Mouse (Mus musculus) heart, adult 9 months (tissue): ENCODE measurements around the gene Hspb6.

Experiments used
- DNase-seq, 2 experiments: peaks; one replicate each; pipeline ENCODE4 v3.0.0; 2022; ENCODE audit warnings: low spot score in 2 of 2

Gene Hspb6

DNA sequence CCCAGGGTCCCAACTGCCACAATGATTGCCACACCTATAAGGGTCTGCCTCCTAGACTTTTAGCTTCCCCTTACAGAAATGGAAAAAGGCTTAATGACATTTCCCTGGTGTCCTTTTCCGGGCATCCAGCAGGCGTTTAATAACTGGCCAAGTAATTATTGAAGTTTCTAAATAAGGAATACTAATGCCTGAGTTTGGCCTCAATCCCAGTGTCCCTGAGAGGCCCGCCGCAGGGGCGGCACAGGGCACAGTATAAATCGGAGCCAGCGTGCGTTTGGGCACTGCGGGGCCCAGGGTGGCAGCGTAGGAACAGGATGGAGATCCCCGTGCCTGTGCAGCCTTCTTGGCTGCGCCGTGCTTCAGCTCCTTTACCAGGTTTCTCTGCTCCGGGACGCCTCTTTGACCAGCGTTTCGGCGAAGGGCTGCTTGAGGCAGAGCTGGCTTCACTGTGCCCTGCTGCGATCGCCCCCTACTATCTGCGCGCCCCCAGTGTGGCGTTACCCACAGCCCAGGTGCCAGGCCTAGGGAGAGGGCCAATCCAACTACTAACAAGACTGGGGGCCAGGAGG, 1.1 kb downstream of the Hspb6 start:
- peak; percentile 61 to 77 for DNase-seq

- no peak for DNase-seq
Measured at GRCm38 (mm10) chr7:30553810-30554584, 2.0 kb downstream of the Hspb6 start.

DNA sequence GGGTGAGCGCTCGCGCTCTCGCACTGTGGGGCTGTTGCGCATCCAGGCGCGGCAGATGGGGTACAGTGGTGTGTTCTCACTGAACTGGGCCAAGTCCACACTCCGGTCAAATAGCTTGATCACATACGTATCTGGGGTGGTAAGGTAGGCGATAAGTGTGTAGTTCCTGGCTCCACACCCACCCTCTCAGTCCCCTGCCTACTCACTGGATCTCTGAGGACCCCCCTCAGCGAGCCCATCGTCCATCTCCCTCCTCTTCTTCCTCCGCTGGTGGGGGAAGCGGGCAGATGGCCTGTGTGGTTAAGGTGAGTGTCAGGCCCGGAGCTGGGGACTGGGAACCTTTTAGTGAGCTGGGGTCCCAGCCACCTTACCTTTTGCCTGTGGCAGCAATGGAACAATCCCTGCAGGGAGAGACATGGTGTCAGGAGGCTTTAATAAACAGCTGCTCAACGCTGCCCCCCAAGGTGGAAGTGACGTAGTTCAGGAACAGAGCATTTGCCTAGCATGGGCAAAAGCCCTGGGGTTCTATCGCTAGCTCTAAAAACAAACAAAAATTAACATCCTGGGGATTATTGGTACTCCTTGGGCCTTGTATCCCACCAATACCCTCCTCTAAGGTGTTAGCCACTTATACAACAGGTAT, 5.0 kb downstream of the Hspb6 start:
- DNase-seq = no peak

- DNase-seq = no peak
Measured at GRCm38 (mm10) chr7:30557901-30558514, 6.0 kb downstream of the Hspb6 start.

DNA sequence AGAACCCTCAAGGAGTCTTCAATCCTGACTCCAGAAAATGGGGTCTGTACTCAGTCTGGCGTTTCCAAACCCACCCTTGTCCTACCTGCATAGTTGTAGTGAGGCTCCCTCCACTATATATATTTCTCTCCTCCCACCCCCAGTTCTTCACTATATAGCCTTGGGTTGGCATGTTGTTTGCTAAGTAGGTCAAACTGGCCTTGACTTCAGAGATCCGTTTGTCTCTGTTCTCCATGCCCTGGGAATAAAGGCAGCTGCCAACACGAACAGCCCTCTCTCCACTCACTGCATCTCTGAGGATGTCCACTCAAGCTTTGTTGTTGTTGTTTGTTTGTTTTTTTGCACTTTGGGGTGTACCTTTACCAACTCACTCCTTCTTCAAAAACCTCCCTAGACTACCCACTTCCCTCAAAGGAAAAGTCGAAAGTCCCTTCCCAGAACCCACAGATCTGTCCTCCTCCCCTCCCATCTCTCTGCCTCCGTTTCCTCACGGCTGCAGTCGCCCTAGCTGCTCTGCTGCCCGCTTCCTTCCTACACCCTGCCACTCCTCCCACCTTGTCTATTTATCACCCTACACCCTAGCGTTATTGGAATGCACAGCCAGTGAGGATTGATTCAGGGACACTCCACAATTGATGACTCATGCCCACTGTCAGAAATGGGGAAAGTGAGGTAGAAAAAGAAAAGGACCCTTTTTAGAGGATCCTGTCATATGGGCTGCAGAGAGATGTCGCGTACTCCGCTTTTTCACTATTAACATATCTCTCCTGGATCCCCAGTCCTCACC, 6.9 kb downstream of the Hspb6 start:
- DNase-seq = no peak

GRCm38 (mm10) chr7:30559443-30559954, 7.5 kb downstream of the Hspb6 start, which contains the start of gene Lin37:
Lin37 (minus strand) TSS chr7:30559838.
- peak; percentile 99 for DNase-seq

DNA sequence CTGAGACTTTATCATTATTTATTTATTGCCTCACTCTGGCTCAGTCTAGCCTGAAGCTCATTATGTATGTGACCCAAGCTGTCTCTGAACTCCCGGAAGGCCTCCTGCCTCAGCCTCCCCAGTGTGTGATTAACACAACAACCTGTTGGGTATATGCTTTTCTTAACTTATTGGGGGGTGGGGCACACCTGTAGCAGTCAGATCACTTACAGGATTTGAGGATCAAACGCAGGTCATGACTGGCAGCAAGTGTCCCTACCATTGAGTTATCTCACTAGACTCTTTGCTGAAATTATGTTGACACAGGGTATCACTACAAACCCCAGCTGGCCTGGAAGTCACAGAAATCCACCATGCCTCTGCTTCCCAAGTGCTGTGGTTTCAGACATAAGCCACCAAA, 8.3 kb downstream of the Hspb6 start:
- DNase-seq = no peak

GRCm38 (mm10) chr7:30562526-30563116, 10.6 kb downstream of the Hspb6 start:
- DNase-seq = no peak

DNA sequence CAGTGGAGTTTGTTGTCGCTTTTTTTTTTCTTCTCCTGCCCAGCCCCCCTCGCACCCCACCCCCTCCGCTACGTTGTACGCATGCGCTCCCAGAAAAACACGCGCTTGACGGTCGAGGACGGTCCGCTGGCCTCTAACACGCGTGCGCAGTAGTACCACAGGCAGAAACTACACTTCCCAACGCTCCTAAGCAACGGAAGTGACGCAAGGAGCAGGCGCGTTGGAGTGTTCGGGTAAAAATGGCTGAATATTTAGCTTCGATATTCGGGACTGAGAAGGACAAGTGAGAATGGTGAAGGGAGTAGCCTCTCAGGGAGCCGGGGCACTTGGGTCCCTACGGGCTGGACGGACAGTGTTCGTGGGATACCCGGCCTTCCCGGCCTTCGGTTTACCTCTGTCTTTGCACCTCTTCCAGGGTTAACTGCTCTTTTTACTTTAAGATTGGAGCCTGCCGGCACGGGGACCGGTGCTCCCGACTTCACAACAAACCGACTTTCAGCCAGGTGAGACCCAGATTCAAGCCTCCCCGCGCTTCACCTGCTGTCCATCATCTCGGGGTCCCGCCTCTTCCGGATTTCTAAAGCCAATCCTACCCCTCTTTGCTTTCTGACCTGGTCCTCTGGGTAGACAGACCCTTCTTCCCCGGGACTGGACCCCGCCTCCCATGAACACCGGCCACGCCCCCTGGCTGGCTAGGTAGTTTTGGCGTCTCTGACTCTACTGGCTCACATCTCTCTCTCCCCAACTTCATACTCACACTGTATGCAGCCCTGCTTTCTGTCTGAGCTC, 11.3 kb downstream of the Hspb6 start, which contains the start of the genes U2af1l4, Gm49396 and Psenen:
Gene U2af1l4, plus strand, starts transcription at position 185 of the 789 bp plus-strand sequence.
Gene Gm49396, plus strand, starts transcription at position 228 of the 789 bp plus-strand sequence.
Gene Psenen, minus strand, starts transcription at position 511 of the 789 bp plus-strand sequence.
- peak; percentile 97 to 98 for DNase-seq

DNA sequence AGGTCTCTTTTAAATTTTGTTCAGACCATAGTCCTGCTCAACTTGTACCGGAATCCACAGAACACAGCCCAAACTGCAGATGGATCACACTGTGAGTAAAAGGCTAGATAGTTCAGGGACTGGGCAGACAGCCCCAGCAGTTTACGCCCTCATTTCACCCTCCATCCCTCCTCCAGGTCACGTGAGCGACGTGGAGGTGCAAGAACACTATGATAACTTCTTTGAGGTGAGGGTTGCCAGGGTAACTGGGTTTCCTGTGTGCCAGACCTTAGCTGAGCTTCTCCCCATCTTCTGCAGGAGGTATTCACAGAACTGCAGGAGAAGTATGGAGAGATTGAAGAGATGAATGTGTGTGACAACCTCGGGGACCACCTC, 11.9 kb downstream of the Hspb6 start:
- DNase-seq = no peak

DNA sequence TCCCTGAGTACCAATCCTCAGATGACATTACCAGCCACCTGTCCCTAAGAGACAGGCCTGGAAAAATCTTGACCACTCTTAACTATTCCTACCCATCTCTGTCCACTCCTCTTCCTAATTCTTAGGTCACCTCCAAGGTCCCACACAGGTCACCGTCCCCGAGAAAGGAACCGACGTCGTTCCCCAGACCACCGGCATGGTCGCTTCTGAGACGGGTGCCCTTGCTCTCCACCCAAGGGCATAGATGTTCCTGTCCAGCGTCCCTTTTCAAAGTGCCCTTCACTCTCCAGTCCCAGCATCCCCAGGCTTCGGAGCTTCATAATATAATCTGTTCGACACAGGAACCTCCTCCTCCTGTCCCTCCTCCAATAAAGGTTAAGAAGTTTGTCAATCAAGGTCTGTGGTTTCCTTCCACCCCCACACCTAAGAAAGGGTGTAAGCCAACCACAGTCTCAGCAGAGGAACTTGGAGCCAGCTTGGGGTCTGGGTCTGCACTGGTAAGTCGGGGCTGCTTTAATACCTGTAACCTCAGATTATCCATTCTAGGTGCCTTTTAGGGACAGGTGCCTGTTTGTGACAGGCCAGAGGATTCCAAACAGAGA, 13.1 kb downstream of the Hspb6 start, which contains the start of gene Igflr1:
Gene Igflr1, plus strand, starts transcription at position 458 of the 602 bp plus-strand sequence.
- DNase-seq = no peak

DNA sequence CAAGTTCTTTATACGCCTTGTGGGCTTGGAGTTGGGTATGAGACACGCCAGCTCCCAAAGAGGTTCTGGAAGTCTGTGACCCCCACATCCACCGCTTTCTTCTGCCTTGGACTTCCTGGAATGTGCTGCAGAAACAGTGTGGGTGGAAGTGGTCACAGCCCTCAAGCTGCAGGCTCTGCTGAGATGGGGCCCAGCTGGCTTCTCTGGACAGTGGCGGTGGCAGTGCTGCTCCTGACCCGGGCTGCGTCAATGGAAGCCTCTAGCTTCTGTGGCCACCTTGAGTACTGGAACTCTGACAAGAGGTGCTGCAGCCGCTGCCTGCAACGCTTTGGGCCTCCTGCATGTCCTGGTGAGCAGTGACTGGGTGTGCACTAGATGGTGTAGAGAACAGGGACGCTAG, 14.1 kb downstream of the Hspb6 start:
- DNase-seq = no peak

- no peak for DNase-seq
Measured at GRCm38 (mm10) chr7:30567555-30567954, 15.6 kb downstream of the Hspb6 start.

DNA sequence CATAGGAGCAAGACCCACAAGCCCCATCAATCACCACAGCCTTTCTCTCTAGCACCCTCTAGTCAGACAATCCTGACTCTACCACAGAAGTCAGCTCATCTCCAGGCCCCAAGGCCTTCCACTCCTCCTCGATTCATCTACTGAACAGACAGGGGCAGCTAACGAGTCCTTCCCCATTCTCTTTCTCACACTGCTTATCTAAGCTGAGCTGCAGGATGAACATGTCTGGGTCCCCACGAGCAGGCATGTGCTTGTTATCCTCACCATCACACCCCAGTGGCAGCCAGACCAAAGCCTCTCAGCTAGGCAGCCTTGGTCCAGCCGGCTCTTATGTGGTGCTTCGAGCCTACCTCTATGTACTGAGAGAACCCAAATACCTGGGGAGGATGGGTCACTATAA, 20.4 kb downstream of the Hspb6 start:
- no peak for DNase-seq

- DNase-seq = peak; percentile 62 to 66
Measured at GRCm38 (mm10) chr7:30572969-30573368, 21.0 kb downstream of the Hspb6 start.

DNA sequence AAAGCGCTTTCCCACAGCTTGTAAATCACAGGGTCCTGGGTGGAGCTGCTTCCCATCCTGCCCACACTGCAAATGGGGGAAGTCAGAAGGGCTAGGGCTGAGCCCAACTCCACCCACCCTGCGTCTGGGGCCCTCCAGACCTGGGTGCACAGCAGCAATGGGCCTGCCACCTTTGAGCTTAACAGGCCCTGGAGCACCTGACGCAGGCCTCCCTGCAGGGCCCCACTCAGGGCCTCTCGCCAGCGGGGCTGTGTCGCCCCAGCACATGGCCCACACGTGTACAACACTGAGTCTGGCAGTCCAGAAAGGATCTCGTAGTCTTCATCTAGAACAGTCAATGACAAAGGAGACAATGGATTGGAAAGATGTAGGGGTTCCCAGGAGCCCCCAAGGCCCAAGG, 28.0 kb downstream of the Hspb6 start:
- DNase-seq = no peak

DNA sequence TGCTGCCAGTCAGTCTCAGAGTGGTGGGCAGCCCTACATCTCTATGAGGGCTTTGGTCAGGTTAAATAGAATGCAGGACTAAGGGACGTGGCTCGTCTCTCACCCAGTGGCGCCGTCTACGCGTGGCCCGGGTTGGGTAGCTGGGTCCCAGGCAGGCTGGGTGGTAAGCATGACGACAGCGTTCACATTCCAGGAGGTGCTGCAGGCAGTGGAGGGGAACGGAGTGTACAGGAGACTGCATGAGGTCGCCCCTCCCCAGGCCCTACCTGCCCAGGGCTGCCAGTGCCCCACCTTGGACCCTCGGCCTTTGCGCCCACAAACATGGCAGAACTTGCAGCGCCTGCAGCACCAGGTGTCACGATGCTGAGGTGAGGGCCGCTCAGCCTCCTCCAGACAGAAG, 29.6 kb downstream of the Hspb6 start:
- DNase-seq = no peak

- DNase-seq = no peak
Measured at GRCm38 (mm10) chr7:30584339-30584738, 32.4 kb downstream of the Hspb6 start.

DNA sequence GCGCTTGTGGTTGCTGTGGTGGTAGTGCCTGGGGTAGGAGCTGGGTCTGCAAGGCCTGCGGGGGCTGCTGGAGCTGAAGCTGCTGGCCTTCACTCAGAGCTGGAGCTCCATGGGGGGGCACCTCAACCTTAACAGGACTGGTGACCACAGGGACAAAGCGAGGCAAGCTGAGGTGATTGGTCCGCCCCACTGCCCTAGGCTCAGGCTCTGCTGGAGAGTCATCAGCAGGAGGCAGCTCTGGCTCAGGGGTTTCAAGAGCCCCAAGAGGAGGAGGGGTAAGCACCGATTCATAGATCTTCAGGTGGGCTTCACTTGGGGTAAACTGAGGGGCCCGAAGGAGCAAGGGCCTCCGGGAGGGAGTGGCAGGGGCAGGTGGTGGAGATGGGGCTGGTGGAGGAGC, 33.2 kb downstream of the Hspb6 start:
- DNase-seq = no peak
